Mouse (Mus musculus) left cerebral cortex, postnatal 36 days (tissue): ENCODE measurements at regions not wholly inside any gene's neighbourhood (a gene's known extent, or its start where the extent isn't known, plus 50 kb on each side); places are given as distances from the start of the nearest gene placed in this dataset.

Experiments
- DNase-seq, 2 experiments: peaks; one replicate each; pipeline ENCODE4 v3.0.0; 2021 to 2022; ENCODE audit warnings: low spot score in 2 of 2, mixed read lengths in 1 of 2
- intact Hi-C: fragments of 180-260 bp; cut with DNase I; formaldehyde crosslinking; loops from one replicate; pipeline ENCODE4 v1.15.1; 2025

DNA sequence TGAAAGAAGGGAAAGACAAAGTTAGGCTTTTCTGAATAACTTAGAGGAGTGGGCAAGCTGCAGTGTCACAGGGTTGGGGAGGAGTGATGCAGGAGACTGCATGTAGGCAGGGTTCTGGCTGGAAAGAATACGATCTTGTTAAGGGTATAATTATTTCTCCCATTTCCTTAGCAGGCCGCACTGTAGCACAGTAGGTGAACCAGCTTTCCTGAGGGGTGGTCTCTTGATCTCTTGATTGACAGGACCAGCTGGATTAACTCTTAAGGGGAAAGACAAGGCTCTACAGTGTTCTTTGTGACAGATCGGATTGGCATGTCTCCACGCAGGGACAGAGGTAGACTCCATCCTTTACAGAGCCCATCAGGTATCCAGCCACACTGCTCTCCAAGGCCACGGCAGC is 54.5 kb upstream of the Meis1 start:
- intact Hi-C loops = no loop called here
- DNase-seq = no peak

- no peak for DNase-seq
- intact Hi-C loops = no loop called here
Observed at GRCm38 (mm10) chr11:19073887-19074564, 55.2 kb upstream of the Meis1 start.

DNA sequence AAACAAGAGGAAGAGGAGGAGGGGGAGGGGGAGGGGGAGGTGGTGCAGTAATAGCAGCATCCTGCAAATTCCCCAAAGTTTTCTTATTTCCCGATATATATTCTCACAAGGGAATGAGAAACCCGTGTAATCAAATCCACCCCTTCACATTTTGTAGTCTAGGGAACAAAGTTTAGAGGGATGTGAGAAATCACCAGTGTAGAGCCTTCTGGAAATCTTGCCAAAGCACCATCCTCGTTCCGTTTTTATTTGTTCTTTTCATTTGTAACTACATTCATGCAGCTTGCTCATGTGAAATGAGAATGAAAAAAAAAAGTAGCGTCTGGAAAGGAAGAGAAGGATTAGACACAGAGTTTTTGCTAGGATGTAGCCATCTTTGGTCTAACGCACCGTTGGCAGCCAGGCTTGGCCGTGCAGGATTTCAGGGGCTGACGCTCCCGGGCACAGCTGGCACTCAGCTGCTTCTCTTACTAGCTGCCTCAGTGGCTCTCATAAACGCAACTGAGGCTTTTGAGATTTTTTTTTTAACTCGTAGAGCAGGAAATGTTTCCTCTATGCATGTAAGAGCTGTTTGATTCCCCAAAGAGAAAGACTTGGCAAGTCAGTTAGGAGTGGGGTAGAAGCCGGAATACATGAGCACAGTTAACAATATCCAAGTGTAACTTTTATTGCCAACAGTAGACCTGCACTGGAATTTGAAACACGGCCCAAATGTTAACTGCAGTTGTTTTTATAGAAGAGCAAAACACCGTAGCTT is 72.5 kb upstream of the Meis1 start:
- intact Hi-C loops = no loop called here
- DNase-seq = no peak

DNA sequence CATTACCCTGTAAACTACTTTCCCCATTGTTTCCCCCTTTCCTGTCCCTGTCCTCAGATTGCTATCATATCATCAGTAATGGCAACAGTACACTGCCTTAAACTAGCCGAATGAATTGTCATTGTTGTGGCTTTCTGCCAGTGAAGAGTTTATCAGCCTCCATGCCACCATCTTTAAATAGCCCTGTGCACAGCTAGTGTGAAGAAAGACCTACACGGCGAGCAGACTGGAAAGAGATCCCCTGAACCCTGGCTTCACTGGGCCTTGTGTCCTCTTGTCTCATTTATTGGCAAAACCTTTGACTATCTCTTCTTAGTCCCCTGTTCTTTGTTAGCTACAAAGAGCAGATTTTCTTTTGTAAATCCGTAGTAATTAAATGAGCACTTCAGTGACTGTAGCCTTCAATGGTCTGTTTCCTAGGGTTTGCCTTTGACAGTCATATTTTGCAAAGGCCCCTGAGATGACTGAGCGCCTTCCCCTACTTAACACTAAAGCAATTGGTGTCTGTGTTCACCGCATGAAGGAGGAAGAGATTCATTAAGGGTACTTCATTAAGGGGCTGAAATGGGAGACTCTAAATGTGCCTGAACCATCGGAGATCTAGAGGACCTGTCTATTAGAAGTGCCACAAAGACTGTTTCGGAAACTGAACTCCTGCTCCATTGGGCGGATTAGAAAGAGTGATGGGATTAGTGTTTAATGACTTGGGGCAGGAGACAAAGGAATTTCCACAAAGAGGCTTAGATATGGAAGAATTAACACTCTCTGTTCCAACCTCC is 74.4 kb upstream of the Meis1 start:
- DNase-seq = no peak
- intact Hi-C loops = no loop called here

DNA sequence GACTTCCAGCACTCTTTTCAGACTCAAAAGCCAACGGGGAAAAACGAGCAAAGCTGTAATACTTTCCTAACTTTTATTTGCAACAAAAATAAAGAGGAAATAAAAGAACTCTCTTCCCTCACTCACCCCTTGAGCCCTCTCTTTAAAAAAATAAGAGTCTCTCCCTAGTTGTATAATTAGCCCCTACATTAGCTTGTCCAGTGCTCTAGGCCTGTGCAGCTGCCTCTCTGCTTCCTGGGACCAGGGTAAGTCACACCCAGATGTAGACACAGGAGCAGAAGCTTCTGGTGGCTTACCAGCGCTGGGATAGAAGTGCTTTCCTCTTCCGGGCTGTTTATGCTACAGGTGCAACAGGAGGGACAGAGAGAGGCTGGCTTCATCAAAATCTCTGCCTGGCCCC is 75.0 kb upstream of the Meis1 start:
- DNase-seq = no peak
- intact Hi-C loops = no loop called here

- intact Hi-C loops = no loop called here
- no peak for DNase-seq
Observed at GRCm38 (mm10) chr11:19094183-19094582, 75.4 kb upstream of the Meis1 start.

- intact Hi-C loops = no loop called here
Observed at GRCm38 (mm10) chr11:19102981-19103568, 84.3 kb upstream of the Meis1 start.

GRCm38 (mm10) chr11:19107180-19107579 is 88.4 kb upstream of the Meis1 start:
- intact Hi-C loops = no loop called here
- DNase-seq = no peak

More at GRCm38 (mm10) chr11:19102981-19103568, 84.3 kb upstream of the Meis1 start:
- no peak for DNase-seq

DNA sequence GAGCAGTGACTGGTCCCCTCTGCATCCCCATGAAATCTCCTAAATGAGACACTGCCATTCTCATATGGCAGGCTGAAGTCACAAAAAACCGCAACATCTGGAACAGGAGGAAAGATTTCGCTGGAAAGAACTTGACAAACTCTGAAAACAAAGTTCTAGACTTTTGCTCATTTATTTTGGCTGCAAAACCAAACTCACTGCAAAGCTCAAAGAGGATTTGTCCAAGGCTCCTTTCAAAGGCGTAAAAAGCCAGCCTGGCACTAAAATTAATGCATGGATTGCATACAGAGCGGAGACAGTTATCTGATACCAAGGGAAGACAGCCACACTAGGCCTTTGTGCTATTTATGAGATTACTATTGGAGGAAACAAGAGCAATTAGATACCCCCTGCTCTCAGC is 90.3 kb upstream of the Meis1 start:
- intact Hi-C loops = no loop called here
- DNase-seq = no peak

- no peak for DNase-seq
Observed at GRCm38 (mm10) chr11:19111916-19112575, 93.3 kb upstream of the Meis1 start.

GRCm38 (mm10) chr11:19117121-19117520 is 98.3 kb upstream of the Meis1 start:
- no peak for DNase-seq
- intact Hi-C loops = no loop called here

More at GRCm38 (mm10) chr11:19111916-19112575, 93.3 kb upstream of the Meis1 start:
- intact Hi-C loops = no loop called here

DNA sequence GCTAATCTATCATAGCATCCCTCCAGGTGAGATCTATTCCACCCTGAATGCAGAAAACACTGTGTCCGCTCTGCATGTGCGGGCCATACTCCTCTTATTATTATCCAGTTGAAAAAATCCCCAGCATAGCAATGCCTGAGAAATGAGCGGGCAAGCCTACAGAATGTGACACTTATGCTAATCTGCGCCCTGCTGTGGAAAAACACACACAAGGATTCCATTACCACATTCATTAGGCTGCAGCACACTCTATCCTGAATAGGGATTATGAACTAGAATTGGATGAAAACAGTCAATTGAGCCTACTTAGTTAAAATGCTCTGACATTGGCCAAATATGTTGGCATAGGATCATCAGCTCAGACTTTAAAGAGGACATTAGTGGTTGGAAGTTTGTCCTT is 99.5 kb upstream of the Meis1 start:
- intact Hi-C loops = no loop called here
- no peak for DNase-seq

- no peak for DNase-seq
- intact Hi-C loops = no loop called here
Observed at GRCm38 (mm10) chr11:19119927-19120827, 101.4 kb upstream of the Meis1 start.

GRCm38 (mm10) chr11:19120871-19121270 is 102.1 kb upstream of the Meis1 start:
- DNase-seq = no peak
- intact Hi-C loops = no loop called here

- intact Hi-C loops = no loop called here
Observed at GRCm38 (mm10) chr11:19135375-19136050, 116.7 kb upstream of the Meis1 start.

GRCm38 (mm10) chr11:19138423-19138822 is 119.6 kb upstream of the Meis1 start:
- DNase-seq = no peak
- intact Hi-C loops = no loop called here

More at GRCm38 (mm10) chr11:19135375-19136050, 116.7 kb upstream of the Meis1 start:
- DNase-seq = no peak

DNA sequence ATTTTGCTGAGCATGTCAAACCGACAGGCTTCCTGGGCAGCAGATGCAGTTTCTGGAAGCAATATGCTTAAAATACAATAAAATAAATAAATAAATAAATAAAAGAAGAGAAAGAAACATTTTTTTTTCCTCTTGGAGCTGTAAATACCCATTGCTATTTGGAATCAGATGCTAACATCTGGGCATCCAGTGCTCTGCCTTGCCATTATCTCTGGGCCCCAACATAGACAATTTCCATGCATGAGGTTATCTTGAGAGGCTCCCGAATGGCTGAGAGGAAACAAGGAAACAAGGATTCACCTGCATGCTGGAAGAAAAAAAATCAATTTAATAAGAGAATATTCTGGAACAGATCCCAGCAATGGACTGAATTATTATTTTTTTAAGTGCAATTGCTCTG is 120.0 kb upstream of the Meis1 start:
- no peak for DNase-seq
- intact Hi-C loops = no loop called here
